Comparison of ENCODE assay signal across 10 mouse cellular contexts in the genomic region with DNA sequence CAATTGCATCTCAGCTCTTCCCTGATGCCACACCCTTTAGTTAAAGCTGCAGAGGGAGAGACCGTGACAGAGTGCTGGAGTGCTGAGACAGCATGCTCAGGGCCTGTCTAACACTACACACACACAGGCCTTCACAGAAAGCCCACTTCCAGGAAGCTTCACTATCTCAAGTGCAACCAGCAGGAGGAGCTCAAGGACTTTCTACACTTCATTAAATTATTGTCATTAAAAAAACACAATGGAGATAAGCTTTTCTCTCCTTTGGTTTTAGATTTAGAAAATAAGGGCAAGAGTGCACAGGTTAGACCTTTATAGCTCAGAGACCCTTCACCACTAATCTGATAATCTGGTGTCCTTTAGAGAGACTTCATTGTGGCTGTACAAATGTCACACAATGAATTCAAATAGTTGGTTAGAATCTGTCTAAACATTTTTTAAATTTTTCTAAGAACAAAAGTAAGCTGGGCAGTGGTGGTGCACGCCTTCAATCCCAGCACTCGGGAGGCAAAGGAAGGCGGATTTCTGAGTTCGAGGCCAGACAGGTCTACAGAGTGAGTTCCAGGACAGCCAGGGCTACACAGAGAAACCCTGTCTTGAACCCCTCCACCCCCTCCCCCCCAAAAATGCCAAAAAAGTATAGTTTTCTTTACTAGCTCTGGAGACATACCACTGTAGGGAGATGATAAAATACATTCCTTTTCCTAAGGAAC. TPM values are rescaled to one million over a fixed set of nuclear protein-coding genes. Genes with fewer than 3 reads are reported as not detected.
DNase-seq lines count a peak whose midpoint lies in the region; ATAC-seq and TF ChIP-seq lines count a peak whose summit lies in the region.
"Had no signal": no experiment of that assay in that cellular context is flagged by ENCODE, and none has a peak within 500 bp of the region (broad histone marks: within the 10 kb centered on the region; RNA-seq: fewer than 3 reads in every experiment).

No protein-coding gene starts in this region.

- H3K27ac ChIP-seq in limb, embryonic 11.5 days (replicated peaks; ENCODE audit: low read depth, low read length) = no peak overlapping the region
- no peak overlapping the region for H3K27ac ChIP-seq in limb, embryonic 10.5 days
- H3K27ac ChIP-seq in forebrain, embryonic 14.5 days (ENCODE audit: low read depth, low read length) = no peak overlapping the region
- no peak overlapping the region for H3K27ac ChIP-seq in liver, embryonic 14.5 days
- H3K27ac ChIP-seq in neural tube, embryonic 12.5 days = no peak overlapping the region
- H3K27ac ChIP-seq: embryonic facial prominence, embryonic 13.5 days; liver, embryonic 13.5 days had no signal

- 87% methylated on average over 5 of the region's 5 CpGs for WGBS in limb, embryonic 11.5 days
- 91% methylated on average over 5 of the region's 5 CpGs for WGBS in limb, embryonic 10.5 days
- 54% methylated on average over 5 of the region's 5 CpGs for WGBS in forebrain, embryonic 14.5 days
- WGBS in liver, embryonic 14.5 days (ENCODE audit: insufficient replicate concordance) = 67% methylated on average over 5 of the region's 5 CpGs
- 82% methylated on average over 5 of the region's 5 CpGs for WGBS in neural tube, embryonic 12.5 days

- no peak overlapping the region for H3K4me2 ChIP-seq in limb, embryonic 11.5 days (ENCODE audit: low read depth, severe bottlenecking)
- no peak overlapping the region for H3K4me2 ChIP-seq in forebrain, embryonic 14.5 days (ENCODE audit: low read length)
- no peak overlapping the region for H3K4me2 ChIP-seq in liver, embryonic 14.5 days (ENCODE audit: low read depth)
- no peak overlapping the region for H3K4me2 ChIP-seq in neural tube, embryonic 12.5 days (replicated peaks)
- H3K4me2 ChIP-seq: embryonic facial prominence, embryonic 13.5 days; liver, embryonic 13.5 days had no signal

- H3K36me3 ChIP-seq in limb, embryonic 11.5 days (ENCODE audit: control insufficient read depth, insufficient read depth, low read length) = no peaks in the 10 kb centered on the region
- peaks cover 45% of the 10 kb centered on the region for H3K36me3 ChIP-seq in limb, embryonic 10.5 days
- H3K36me3 ChIP-seq in forebrain, embryonic 14.5 days (ENCODE audit: control insufficient read depth, insufficient read depth, low read length) = peaks cover 24% of the 10 kb centered on the region; the same call in 1 of the 2 replicates
- H3K36me3 ChIP-seq in liver, embryonic 14.5 days (replicated peaks; ENCODE audit: control insufficient read depth, insufficient read depth, low read depth) = peaks cover 28% of the 10 kb centered on the region
- H3K36me3 ChIP-seq in neural tube, embryonic 12.5 days = peaks cover 17% of the 10 kb centered on the region

- H3K4me3 ChIP-seq in limb, embryonic 11.5 days (ENCODE audit: low read depth, low read length) = no peak overlapping the region
- no peak overlapping the region for H3K4me3 ChIP-seq in limb, embryonic 10.5 days
- no peak overlapping the region for H3K4me3 ChIP-seq in forebrain, embryonic 14.5 days (ENCODE audit: low read depth, low read length)
- no peak overlapping the region for H3K4me3 ChIP-seq in liver, embryonic 14.5 days (ENCODE audit: insufficient read depth in 1 of 2, low read depth in 2 of 2, low read length in 2 of 2)
- H3K4me3 ChIP-seq in neural tube, embryonic 12.5 days = no peak overlapping the region
- H3K4me3 ChIP-seq: embryonic facial prominence, embryonic 13.5 days; liver, embryonic 13.5 days had no signal

- H3K9ac ChIP-seq in limb, embryonic 11.5 days (ENCODE audit: low read length) = no peak overlapping the region
- H3K9ac ChIP-seq in forebrain, embryonic 14.5 days (ENCODE audit: low read length) = no peak overlapping the region
- H3K9ac ChIP-seq in liver, embryonic 14.5 days (replicated peaks) = no peak overlapping the region
- H3K9ac ChIP-seq in neural tube, embryonic 12.5 days = no peak overlapping the region
- H3K9ac ChIP-seq: embryonic facial prominence, embryonic 13.5 days; liver, embryonic 13.5 days had no signal

- peak; percentile 60 for TF ChIP-seq CTCF in liver, embryonic 14.5 days (IDR thresholded peaks at IDR 0.05; ENCODE audit: low read depth)

- no peaks in the 10 kb centered on the region for H3K27me3 ChIP-seq in limb, embryonic 11.5 days (ENCODE audit: control insufficient read depth, insufficient read depth, low read length)
- no peaks in the 10 kb centered on the region for H3K27me3 ChIP-seq in limb, embryonic 10.5 days (ENCODE audit: low read depth, poor library complexity, severe bottlenecking)
- no peaks in the 10 kb centered on the region for H3K27me3 ChIP-seq in forebrain, embryonic 14.5 days (replicated peaks; ENCODE audit: control insufficient read depth, insufficient read depth, low read length)
- H3K27me3 ChIP-seq in liver, embryonic 14.5 days (ENCODE audit: control insufficient read depth, insufficient read depth, low read length) = no peaks in the 10 kb centered on the region
- H3K27me3 ChIP-seq in neural tube, embryonic 12.5 days (replicated peaks) = no peaks in the 10 kb centered on the region
- H3K27me3 ChIP-seq: embryonic facial prominence, embryonic 13.5 days; liver, embryonic 13.5 days had no signal

- H3K9me3 ChIP-seq in limb, embryonic 11.5 days (ENCODE audit: control insufficient read depth, low read length) = no peaks in the 10 kb centered on the region
- no peaks in the 10 kb centered on the region for H3K9me3 ChIP-seq in limb, embryonic 10.5 days (replicated peaks)
- H3K9me3 ChIP-seq in forebrain, embryonic 14.5 days (replicated peaks; ENCODE audit: control insufficient read depth, low read length) = no peaks in the 10 kb centered on the region
- no peaks in the 10 kb centered on the region for H3K9me3 ChIP-seq in liver, embryonic 14.5 days (ENCODE audit: control insufficient read depth, low read length)
- H3K9me3 ChIP-seq in neural tube, embryonic 12.5 days = no peaks in the 10 kb centered on the region
- H3K9me3 ChIP-seq: embryonic facial prominence, embryonic 13.5 days; liver, embryonic 13.5 days had no signal

- no peaks in the 10 kb centered on the region for H3K4me1 ChIP-seq in limb, embryonic 11.5 days (ENCODE audit: control insufficient read depth, insufficient read depth, low read length)
- H3K4me1 ChIP-seq in limb, embryonic 10.5 days = no peaks in the 10 kb centered on the region
- no peaks in the 10 kb centered on the region for H3K4me1 ChIP-seq in forebrain, embryonic 14.5 days (ENCODE audit: control insufficient read depth, insufficient read depth, low read length)
- H3K4me1 ChIP-seq in liver, embryonic 14.5 days (replicated peaks; ENCODE audit: control insufficient read depth in 2 of 2, insufficient read depth in 2 of 2, low read length in 1 of 2) = no peaks in the 10 kb centered on the region
- no peaks in the 10 kb centered on the region for H3K4me1 ChIP-seq in neural tube, embryonic 12.5 days
- H3K4me1 ChIP-seq: embryonic facial prominence, embryonic 13.5 days; liver, embryonic 13.5 days had no signal

- peak; percentile 62; the same call in 1 of the 2 replicates for ATAC-seq in limb, embryonic 11.5 days (ENCODE audit: insufficient number of reproducible peaks, low FRiP score, low TSS enrichment, low read depth)
- ATAC-seq in activated CD4-positive, CD25-positive, alpha-beta regulatory T cell, adult 4 months = peak; percentile 78
- ATAC-seq in forebrain, embryonic 14.5 days = peak; percentile 80
- peak; percentile 39; the same call in 1 of the 2 replicates for ATAC-seq in liver, embryonic 14.5 days (ENCODE audit: insufficient read depth)
- peak; percentile 78 for ATAC-seq in neural tube, embryonic 12.5 days (ENCODE audit: low FRiP score, low read depth)

- peak; percentile 38 for DNase-seq in limb, embryonic 11.5 days (ENCODE audit: low spot score)
- DNase-seq in limb, embryonic 10.5 days (ENCODE audit: low spot score) = no peak
- DNase-seq in forebrain, embryonic 14.5 days (ENCODE audit: low spot score) = peak; percentile 85
- peak; percentile 91 for DNase-seq in induced T-regulatory cell, adult 2 months (ENCODE audit: low read depth)
- DNase-seq in liver, embryonic 14.5 days (ENCODE audit: low read depth in 3 of 3, low spot score in 3 of 3) = no peak
- no peak for DNase-seq in urinary bladder, adult 18-20 months (ENCODE audit: low spot score in 2 of 2)
- DNase-seq: liver, embryonic 13.5 days had no signal

- no peak for TF ChIP-seq EP300 in liver, embryonic 14.5 days (IDR thresholded peaks at IDR 0.05; ENCODE audit: low read depth)

RNA-seq across cellular contexts. Expression of a gene that starts 9.4 kb away (rescaled TPM):
- 333 and 336 TPM in 2 replicates for polyA plus RNA-seq in limb, embryonic 11.5 days (2014; fragmentation: Nextera tagmentation; extraction: Ambion mirVana)
- 315 and 325 TPM in 2 replicates for polyA plus RNA-seq in limb, embryonic 10.5 days (2016; fragmentation: Nextera tagmentation; extraction: Ambion mirVana)
- 100 to 1,000 TPM; 124 to 149 TPM for polyA plus RNA-seq in activated CD4-positive, CD25-positive, alpha-beta regulatory T cell, adult 4 months (2017; shearing (Covaris generic))
- 121 and 131 TPM in 2 replicates for polyA plus RNA-seq in forebrain, embryonic 14.5 days (2014; fragmentation: Nextera tagmentation; extraction: Ambion mirVana)
- polyA plus RNA-seq in liver, embryonic 14.5 days (2012; rRNA removed) = 77.5 and 110 TPM in 2 replicates
- 231 and 251 TPM in 2 replicates for polyA plus RNA-seq in liver, embryonic 14.5 days (2014; fragmentation: Nextera tagmentation; extraction: Ambion mirVana)
- polyA plus RNA-seq in neural tube, embryonic 12.5 days (2016; fragmentation: Nextera tagmentation; extraction: Ambion mirVana) = 165 and 173 TPM in 2 replicates

RNA-seq across cellular contexts. Expression of a gene that starts 40.8 kb away (rescaled TPM):
- polyA plus RNA-seq in limb, embryonic 11.5 days (2014; fragmentation: Nextera tagmentation; extraction: Ambion mirVana) = 0.19 and 0.24 TPM in 2 replicates
- 0.15 and 0.36 TPM in 2 replicates for polyA plus RNA-seq in limb, embryonic 10.5 days (2016; fragmentation: Nextera tagmentation; extraction: Ambion mirVana)
- polyA plus RNA-seq in activated CD4-positive, CD25-positive, alpha-beta regulatory T cell, adult 4 months (2017; shearing (Covaris generic)) = under 1 TPM in 1 of 2 experiments, not detected in 1; 0.19 TPM
- 0.05 and 0.12 TPM in 2 replicates for polyA plus RNA-seq in forebrain, embryonic 14.5 days (2014; fragmentation: Nextera tagmentation; extraction: Ambion mirVana)
- polyA plus RNA-seq in liver, embryonic 14.5 days (2012; rRNA removed) = 0.02 and 0.03 TPM in 2 replicates
- polyA plus RNA-seq in liver, embryonic 14.5 days (2014; fragmentation: Nextera tagmentation; extraction: Ambion mirVana) = not detected in 2 replicates
- 0.04 and 0.08 TPM in 2 replicates for polyA plus RNA-seq in neural tube, embryonic 12.5 days (2016; fragmentation: Nextera tagmentation; extraction: Ambion mirVana)

RNA-seq across cellular contexts. Expression of a gene that starts 48.3 kb away (rescaled TPM):
- 92.4 and 104 TPM in 2 replicates for polyA plus RNA-seq in limb, embryonic 11.5 days (2014; fragmentation: Nextera tagmentation; extraction: Ambion mirVana)
- polyA plus RNA-seq in limb, embryonic 10.5 days (2016; fragmentation: Nextera tagmentation; extraction: Ambion mirVana) = 148 and 175 TPM in 2 replicates
- 100 to 1,000 TPM; 113 to 153 TPM for polyA plus RNA-seq in activated CD4-positive, CD25-positive, alpha-beta regulatory T cell, adult 4 months (2017; shearing (Covaris generic))
- 105 and 111 TPM in 2 replicates for polyA plus RNA-seq in forebrain, embryonic 14.5 days (2014; fragmentation: Nextera tagmentation; extraction: Ambion mirVana)
- polyA plus RNA-seq in liver, embryonic 14.5 days (2012; rRNA removed) = 20.8 and 34.8 TPM in 2 replicates
- polyA plus RNA-seq in liver, embryonic 14.5 days (2014; fragmentation: Nextera tagmentation; extraction: Ambion mirVana) = 59.6 and 62.8 TPM in 2 replicates
- polyA plus RNA-seq in neural tube, embryonic 12.5 days (2016; fragmentation: Nextera tagmentation; extraction: Ambion mirVana) = 179 and 185 TPM in 2 replicates

Comparison
In these comparisons a context has a peak if more than half of its experiments do, and no peak if none do; other contexts are left out.
1. DNase-seq: peak in limb, embryonic 11.5 days (single experiment), forebrain, embryonic 14.5 days (single experiment) and induced T-regulatory cell, adult 2 months (single experiment); none in limb, embryonic 10.5 days (single experiment), liver, embryonic 14.5 days (0 of 3) and urinary bladder, adult 18-20 months (0 of 2).
2. Peak in every context shown above with its lines, with median percentiles within 50 percentile points of each other: ATAC-seq.